29 mouse cellular contexts compared by ENCODE assay signal in genomic region chr12:40714288-40714687, GRCm38 (mm10).
DNase-seq lines count a peak whose midpoint lies in the region; ATAC-seq lines count a peak whose summit lies in the region.
"Had no signal": no experiment of that assay in that cellular context is flagged by ENCODE, and none has a peak within 500 bp of the region (broad histone marks: within the 10 kb centered on the region; RNA-seq: fewer than 3 reads in every experiment).

No protein-coding gene starts in this region.

- ATAC-seq in hindbrain, embryonic 13.5 days (ENCODE audit: low FRiP score), result no peak
- no peak for ATAC-seq in hindbrain, embryonic 14.5 days (ENCODE audit: low FRiP score)
- no peak for ATAC-seq in midbrain, embryonic 15.5 days (replicated peaks)
- ATAC-seq in midbrain, embryonic 11.5 days (ENCODE audit: low FRiP score), result no peak
- peak; percentile 68 for ATAC-seq in forebrain, embryonic 16.5 days
- ATAC-seq: activated CD4-positive, CD25-positive, alpha-beta regulatory T cell, adult 4 months; lung, postnatal 0 days had no signal

- no peak overlapping the region for H3K4me3 ChIP-seq in hindbrain, embryonic 13.5 days
- H3K4me3 ChIP-seq in hindbrain, embryonic 14.5 days (replicated peaks; ENCODE audit: low read length), result no peak overlapping the region
- no peak overlapping the region for H3K4me3 ChIP-seq in midbrain, embryonic 15.5 days
- no peak overlapping the region for H3K4me3 ChIP-seq in midbrain, embryonic 11.5 days (ENCODE audit: low read depth, low read length)
- H3K4me3 ChIP-seq in forebrain, embryonic 16.5 days (replicated peaks; ENCODE audit: low read length), result no peak overlapping the region
- H3K4me3 ChIP-seq: erythroblast, embryonic 14.5 days; gastrocnemius, adult 2 months; heart, adult 2 months; heart, embryonic 12.5 days; left cerebral cortex, adult 2 months; limb, embryonic 13.5 days; megakaryocyte, embryonic 14.5 days; neural tube, embryonic 13.5 days had no signal

- H3K27me3 ChIP-seq in hindbrain, embryonic 13.5 days, result no peaks in the 10 kb centered on the region
- no peaks in the 10 kb centered on the region for H3K27me3 ChIP-seq in hindbrain, embryonic 14.5 days (ENCODE audit: control insufficient read depth, insufficient read depth, low read length)
- H3K27me3 ChIP-seq in midbrain, embryonic 15.5 days (replicated peaks), result no peaks in the 10 kb centered on the region
- no peaks in the 10 kb centered on the region for H3K27me3 ChIP-seq in midbrain, embryonic 11.5 days (ENCODE audit: control insufficient read depth, insufficient read depth, low read length)
- H3K27me3 ChIP-seq in forebrain, embryonic 16.5 days (replicated peaks; ENCODE audit: control insufficient read depth, insufficient read depth, low read length), result no peaks in the 10 kb centered on the region
- H3K27me3 ChIP-seq: heart, embryonic 12.5 days; limb, embryonic 13.5 days; megakaryocyte, embryonic 14.5 days; neural tube, embryonic 13.5 days had no signal

- peaks cover 31% of the 10 kb centered on the region for H3K36me3 ChIP-seq in hindbrain, embryonic 13.5 days
- peaks cover 12% of the 10 kb centered on the region for H3K36me3 ChIP-seq in hindbrain, embryonic 14.5 days (replicated peaks; ENCODE audit: control insufficient read depth, insufficient read depth)
- H3K36me3 ChIP-seq in midbrain, embryonic 15.5 days (replicated peaks), result no peaks in the 10 kb centered on the region
- H3K36me3 ChIP-seq in midbrain, embryonic 11.5 days (ENCODE audit: control insufficient read depth, insufficient read depth, low read length), result no peaks in the 10 kb centered on the region
- H3K36me3 ChIP-seq in forebrain, embryonic 16.5 days (ENCODE audit: control insufficient read depth, insufficient read depth), result no peaks in the 10 kb centered on the region

- H3K9ac ChIP-seq in hindbrain, embryonic 13.5 days, result no peak overlapping the region
- no peak overlapping the region for H3K9ac ChIP-seq in hindbrain, embryonic 14.5 days
- H3K9ac ChIP-seq in midbrain, embryonic 15.5 days, result no peak overlapping the region
- H3K9ac ChIP-seq in midbrain, embryonic 11.5 days (ENCODE audit: low read length), result no peak overlapping the region
- no peak overlapping the region for H3K9ac ChIP-seq in forebrain, embryonic 16.5 days (replicated peaks; ENCODE audit: low read depth, low read length)
- H3K9ac ChIP-seq: heart, embryonic 12.5 days; limb, embryonic 13.5 days; neural tube, embryonic 13.5 days had no signal

- H3K4me1 ChIP-seq in hindbrain, embryonic 13.5 days (replicated peaks), result no peaks in the 10 kb centered on the region; the same call in 1 of the 2 replicates
- no peaks in the 10 kb centered on the region for H3K4me1 ChIP-seq in hindbrain, embryonic 14.5 days (replicated peaks; ENCODE audit: control insufficient read depth, insufficient read depth, low read length)
- H3K4me1 ChIP-seq in midbrain, embryonic 15.5 days, result no peaks in the 10 kb centered on the region; the same call in 1 of the 2 replicates
- H3K4me1 ChIP-seq in midbrain, embryonic 11.5 days (ENCODE audit: control insufficient read depth, insufficient read depth, low read length), result no peaks in the 10 kb centered on the region
- H3K4me1 ChIP-seq in forebrain, embryonic 16.5 days (replicated peaks; ENCODE audit: control insufficient read depth, insufficient read depth, low read length), result peaks cover 4% of the 10 kb centered on the region; the same call in 1 of the 2 replicates
- H3K4me1 ChIP-seq: heart, embryonic 12.5 days; limb, embryonic 13.5 days; megakaryocyte, embryonic 14.5 days; neural tube, embryonic 13.5 days had no signal

- WGBS in hindbrain, embryonic 13.5 days, result 40% methylated on average over 5 of the region's 5 CpGs
- WGBS in hindbrain, embryonic 14.5 days, result 29% methylated on average over 5 of the region's 5 CpGs
- WGBS in midbrain, embryonic 15.5 days, result 32% methylated on average over 5 of the region's 5 CpGs
- 74% methylated on average over 5 of the region's 5 CpGs for WGBS in midbrain, embryonic 11.5 days
- 19% methylated on average over 5 of the region's 5 CpGs for WGBS in forebrain, embryonic 16.5 days

- no peak for DNase-seq in hindbrain, embryonic 14.5 days (ENCODE audit: low spot score)
- DNase-seq in midbrain, embryonic 11.5 days (ENCODE audit: low spot score, missing footprints), result no peak
- DNase-seq in brain, adult 2 months (ENCODE audit: low read depth, low spot score), result peak; percentile 48
- DNase-seq in gastrocnemius, postnatal 4 days (ENCODE audit: low spot score in 2 of 2), result no peak
- DNase-seq: adrenal gland, adult 2 months; B cell, adult 2 months; cerebellum, adult 11-12 months; cerebellum, adult 9-11 months; gastrocnemius, adult 2 months; gastrocnemius, postnatal 36 days; heart, adult 2 months; heart, postnatal 4 days; kidney, adult 11 months; kidney, postnatal 14 days; lung, postnatal 4 days; thymus, adult 2 months; thymus, postnatal 36 days had no signal

- H3K27ac ChIP-seq in hindbrain, embryonic 13.5 days, result peak overlapping the region; percentile 5; the same call in 1 of the 2 replicates
- H3K27ac ChIP-seq in hindbrain, embryonic 14.5 days, result no peak overlapping the region
- H3K27ac ChIP-seq in midbrain, embryonic 15.5 days, result 0 out of 2 replicates have a peak overlapping the region, but pooled peaks have one; percentile 11
- H3K27ac ChIP-seq in midbrain, embryonic 11.5 days (ENCODE audit: low read depth, low read length), result no peak overlapping the region
- H3K27ac ChIP-seq in forebrain, embryonic 16.5 days (ENCODE audit: low read length), result peak overlapping the region; percentile 47; the same call in 1 of the 2 replicates
- H3K27ac ChIP-seq: gastrocnemius, adult 2 months; heart, adult 2 months; left cerebral cortex, adult 2 months; limb, embryonic 13.5 days; neural tube, embryonic 13.5 days had no signal

- no peak overlapping the region for H3K4me2 ChIP-seq in hindbrain, embryonic 13.5 days
- H3K4me2 ChIP-seq in hindbrain, embryonic 14.5 days (replicated peaks), result no peak overlapping the region
- H3K4me2 ChIP-seq in midbrain, embryonic 15.5 days, result no peak overlapping the region
- no peak overlapping the region for H3K4me2 ChIP-seq in midbrain, embryonic 11.5 days
- no peak overlapping the region for H3K4me2 ChIP-seq in forebrain, embryonic 16.5 days (ENCODE audit: low read length)
- H3K4me2 ChIP-seq: heart, embryonic 12.5 days; limb, embryonic 13.5 days; liver, embryonic 11.5 days; neural tube, embryonic 13.5 days had no signal

- H3K9me3 ChIP-seq in hindbrain, embryonic 13.5 days, result no peaks in the 10 kb centered on the region
- no peaks in the 10 kb centered on the region for H3K9me3 ChIP-seq in hindbrain, embryonic 14.5 days (ENCODE audit: control insufficient read depth, low read length)
- H3K9me3 ChIP-seq in midbrain, embryonic 15.5 days, result no peaks in the 10 kb centered on the region
- H3K9me3 ChIP-seq in midbrain, embryonic 11.5 days (ENCODE audit: control insufficient read depth, low read length), result no peaks in the 10 kb centered on the region
- H3K9me3 ChIP-seq in forebrain, embryonic 16.5 days (ENCODE audit: control insufficient read depth, low read length), result no peaks in the 10 kb centered on the region
- H3K9me3 ChIP-seq: heart, embryonic 12.5 days; limb, embryonic 13.5 days; megakaryocyte, embryonic 14.5 days; neural tube, embryonic 13.5 days had no signal

Comparison
In these comparisons a context has a peak if more than half of its experiments do, and no peak if none do; other contexts are left out.
1. H3K27ac ChIP-seq: peak in hindbrain, embryonic 13.5 days (single experiment), midbrain, embryonic 15.5 days (single experiment) and forebrain, embryonic 16.5 days (single experiment); none in hindbrain, embryonic 14.5 days (single experiment) and midbrain, embryonic 11.5 days (single experiment).